Mouse (Mus musculus): Measurements from ENCODE around the gene Anapc4. TPM values are rescaled to one million over a fixed set of nuclear protein-coding genes. Genes with fewer than 3 reads are reported as not detected.
A peak's percentile ranks its signal among the peaks of the same experiment; 100 is the strongest.

Anapc4 gene
- polyA plus RNA-seq, 1 experiment from 2014 or later, result 115 TPM

GRCm38 (mm10) chr5:52811056-52811455, 22.8 kb upstream of the Anapc4 start:
- H3K27me3 ChIP-seq (ENCODE audit: control insufficient read depth, insufficient read depth, low read length), result no peaks in the 10 kb centered on the region
- H3K4me1 ChIP-seq (ENCODE audit: control insufficient read depth, insufficient read depth, low read length), result no peaks in the 10 kb centered on the region
- H3K36me3 ChIP-seq (ENCODE audit: control insufficient read depth, insufficient read depth, low read length), result no peaks in the 10 kb centered on the region
- ATAC-seq (ENCODE audit: low read depth), result no peak
- 92% methylated on average over 14 of the region's 14 CpGs for WGBS
- H3K4me3 ChIP-seq (ENCODE audit: low read depth, low read length), result no peak overlapping the region
- no peaks in the 10 kb centered on the region for H3K9me3 ChIP-seq (ENCODE audit: control insufficient read depth, low read length)
- H3K27ac ChIP-seq (ENCODE audit: low read depth, low read length), result no peak overlapping the region
- H3K4me2 ChIP-seq (ENCODE audit: low read depth, low read length), result no peak overlapping the region
- no peak overlapping the region for H3K9ac ChIP-seq (replicated peaks; ENCODE audit: low read depth, low read length)

GRCm38 (mm10) chr5:52812456-52812855, 21.4 kb upstream of the Anapc4 start:
- Histone ChIP-seq H3K9ac (replicated peaks; ENCODE audit: low read depth, low read length) (no peak overlapping the region), H3K4me3 (ENCODE audit: low read depth, low read length) (no peak overlapping the region), H3K36me3 (ENCODE audit: control insufficient read depth, insufficient read depth, low read length) (no peaks in the 10 kb centered on the region), H3K4me2 (ENCODE audit: low read depth, low read length) (no peak overlapping the region), H3K4me1 (ENCODE audit: control insufficient read depth, insufficient read depth, low read length) (no peaks in the 10 kb centered on the region), H3K9me3 (ENCODE audit: control insufficient read depth, low read length) (no peaks in the 10 kb centered on the region), H3K27ac (ENCODE audit: low read depth, low read length) (no peak overlapping the region), H3K27me3 (ENCODE audit: control insufficient read depth, insufficient read depth, low read length) (no peaks in the 10 kb centered on the region)
- ATAC-seq (ENCODE audit: low read depth), result no peak
- WGBS, result 76% methylated on average over 10 of the region's 10 CpGs

- no peak for ATAC-seq (ENCODE audit: low read depth)
- no peak overlapping the region for H3K4me2 ChIP-seq (ENCODE audit: low read depth, low read length)
- 91% methylated on average over 7 of the region's 7 CpGs for WGBS
Observed at GRCm38 (mm10) chr5:52813312-52813711, 20.5 kb upstream of the Anapc4 start.

GRCm38 (mm10) chr5:52818676-52819075, 15.1 kb upstream of the Anapc4 start:
- H3K27me3 ChIP-seq (ENCODE audit: control insufficient read depth, insufficient read depth, low read length), result no peaks in the 10 kb centered on the region
- no peaks in the 10 kb centered on the region for H3K9me3 ChIP-seq (ENCODE audit: control insufficient read depth, low read length)
- no peak overlapping the region for H3K4me2 ChIP-seq (ENCODE audit: low read depth, low read length)
- H3K9ac ChIP-seq (replicated peaks; ENCODE audit: low read depth, low read length), result no peak overlapping the region
- no peaks in the 10 kb centered on the region for H3K4me1 ChIP-seq (ENCODE audit: control insufficient read depth, insufficient read depth, low read length)
- ATAC-seq (ENCODE audit: low read depth), result no peak
- WGBS, result 93% methylated on average over 7 of the region's 7 CpGs
- no peak overlapping the region for H3K4me3 ChIP-seq (ENCODE audit: low read depth, low read length)
- no peak overlapping the region for H3K27ac ChIP-seq (ENCODE audit: low read depth, low read length)
- 0 out of 2 replicates have a peak, but pooled peaks cover 6% of the 10 kb centered on the region for H3K36me3 ChIP-seq (ENCODE audit: control insufficient read depth, insufficient read depth, low read length)

More at GRCm38 (mm10) chr5:52813312-52813711, 20.5 kb upstream of the Anapc4 start:
- H3K4me1 ChIP-seq (ENCODE audit: control insufficient read depth, insufficient read depth, low read length), result no peaks in the 10 kb centered on the region
- H3K9ac ChIP-seq (replicated peaks; ENCODE audit: low read depth, low read length), result no peak overlapping the region
- H3K4me3 ChIP-seq (ENCODE audit: low read depth, low read length), result no peak overlapping the region
- H3K36me3 ChIP-seq (ENCODE audit: control insufficient read depth, insufficient read depth, low read length), result no peaks in the 10 kb centered on the region
- H3K27ac ChIP-seq (ENCODE audit: low read depth, low read length), result no peak overlapping the region
- no peaks in the 10 kb centered on the region for H3K9me3 ChIP-seq (ENCODE audit: control insufficient read depth, low read length)
- no peaks in the 10 kb centered on the region for H3K27me3 ChIP-seq (ENCODE audit: control insufficient read depth, insufficient read depth, low read length)

GRCm38 (mm10) chr5:52821691-52822090, 12.1 kb upstream of the Anapc4 start:
- Histone ChIP-seq H3K4me3 (ENCODE audit: low read depth, low read length) (no peak overlapping the region), H3K4me2 (ENCODE audit: low read depth, low read length) (no peak overlapping the region), H3K27me3 (ENCODE audit: control insufficient read depth, insufficient read depth, low read length) (no peaks in the 10 kb centered on the region), H3K9me3 (ENCODE audit: control insufficient read depth, low read length) (no peaks in the 10 kb centered on the region), H3K27ac (ENCODE audit: low read depth, low read length) (no peak overlapping the region), H3K4me1 (ENCODE audit: control insufficient read depth, insufficient read depth, low read length) (no peaks in the 10 kb centered on the region), H3K9ac (replicated peaks; ENCODE audit: low read depth, low read length) (no peak overlapping the region), H3K36me3 (ENCODE audit: control insufficient read depth, insufficient read depth, low read length) (0 out of 2 replicates have a peak, but pooled peaks cover 6% of the 10 kb centered on the region)
- ATAC-seq (ENCODE audit: low read depth), result no peak
- WGBS, result 38% methylated on average over 3 of the region's 3 CpGs

GRCm38 (mm10) chr5:52827923-52828322, 5.9 kb upstream of the Anapc4 start:
- H3K4me3 ChIP-seq (ENCODE audit: low read depth, low read length), result no peak overlapping the region
- H3K4me1 ChIP-seq (ENCODE audit: control insufficient read depth, insufficient read depth, low read length), result no peaks in the 10 kb centered on the region
- no peak overlapping the region for H3K27ac ChIP-seq (ENCODE audit: low read depth, low read length)
- no peak overlapping the region for H3K4me2 ChIP-seq (ENCODE audit: low read depth, low read length)
- no peaks in the 10 kb centered on the region for H3K36me3 ChIP-seq (ENCODE audit: control insufficient read depth, insufficient read depth, low read length)
- H3K27me3 ChIP-seq (ENCODE audit: control insufficient read depth, insufficient read depth, low read length), result no peaks in the 10 kb centered on the region
- H3K9ac ChIP-seq (replicated peaks; ENCODE audit: low read depth, low read length), result no peak overlapping the region
- 94% methylated on average over 4 of the region's 4 CpGs for WGBS
- H3K9me3 ChIP-seq (ENCODE audit: control insufficient read depth, low read length), result no peaks in the 10 kb centered on the region
- no peak for ATAC-seq (ENCODE audit: low read depth)

GRCm38 (mm10) chr5:52833005-52833404, 807 bp upstream of the Anapc4 start:
- Histone ChIP-seq H3K4me3 (ENCODE audit: low read depth, low read length) (no peak overlapping the region), H3K27ac (ENCODE audit: low read depth, low read length) (peak overlapping the region; percentile 62; the same call in 1 of the 2 replicates), H3K27me3 (ENCODE audit: control insufficient read depth, insufficient read depth, low read length) (no peaks in the 10 kb centered on the region), H3K4me2 (ENCODE audit: low read depth, low read length) (peak overlapping the region; percentile 56; the same call in 1 of the 2 replicates), H3K36me3 (ENCODE audit: control insufficient read depth, insufficient read depth, low read length) (peaks cover 9% of the 10 kb centered on the region; the same call in 1 of the 2 replicates), H3K9ac (replicated peaks; ENCODE audit: low read depth, low read length) (peak overlapping the region; percentile 74; the same call in 1 of the 2 replicates), H3K4me1 (ENCODE audit: control insufficient read depth, insufficient read depth, low read length) (peaks cover 13% of the 10 kb centered on the region), H3K9me3 (ENCODE audit: control insufficient read depth, low read length) (no peaks in the 10 kb centered on the region)
- ATAC-seq (ENCODE audit: low read depth), result no peak

- H3K9ac ChIP-seq (replicated peaks; ENCODE audit: low read depth, low read length), result peak overlapping the region; percentile 74
- no peak; the same call in 1 of the 2 replicates for ATAC-seq (ENCODE audit: low read depth)
Observed at GRCm38 (mm10) chr5:52834386-52834785, 574 bp downstream of the Anapc4 start.

GRCm38 (mm10) chr5:52844319-52844718, 10.5 kb downstream of the Anapc4 start:
- 93% methylated on average over 7 of the region's 7 CpGs for WGBS
- no peaks in the 10 kb centered on the region for H3K27me3 ChIP-seq (ENCODE audit: control insufficient read depth, insufficient read depth, low read length)
- no peak for ATAC-seq (ENCODE audit: low read depth)
- H3K9me3 ChIP-seq (ENCODE audit: control insufficient read depth, low read length), result no peaks in the 10 kb centered on the region
- no peaks in the 10 kb centered on the region for H3K4me1 ChIP-seq (ENCODE audit: control insufficient read depth, insufficient read depth, low read length)
- H3K36me3 ChIP-seq (ENCODE audit: control insufficient read depth, insufficient read depth, low read length), result peaks cover 53% of the 10 kb centered on the region
- no peak overlapping the region for H3K4me2 ChIP-seq (ENCODE audit: low read depth, low read length)
- H3K27ac ChIP-seq (ENCODE audit: low read depth, low read length), result no peak overlapping the region
- H3K9ac ChIP-seq (replicated peaks; ENCODE audit: low read depth, low read length), result no peak overlapping the region
- no peak overlapping the region for H3K4me3 ChIP-seq (ENCODE audit: low read depth, low read length)

More at GRCm38 (mm10) chr5:52834386-52834785, 574 bp downstream of the Anapc4 start:
- Histone ChIP-seq H3K9me3 (ENCODE audit: control insufficient read depth, low read length) (no peaks in the 10 kb centered on the region), H3K36me3 (ENCODE audit: control insufficient read depth, insufficient read depth, low read length) (peaks cover 14% of the 10 kb centered on the region), H3K27ac (ENCODE audit: low read depth, low read length) (peak overlapping the region; percentile 81), H3K4me1 (ENCODE audit: control insufficient read depth, insufficient read depth, low read length) (peaks cover 13% of the 10 kb centered on the region), H3K4me2 (ENCODE audit: low read depth, low read length) (peak overlapping the region; percentile 56), H3K4me3 (ENCODE audit: low read depth, low read length) (peak overlapping the region; percentile 71), H3K27me3 (ENCODE audit: control insufficient read depth, insufficient read depth, low read length) (no peaks in the 10 kb centered on the region)
- WGBS, result 10% methylated on average over 8 of the region's 8 CpGs
